Mouse (Mus musculus): ENCODE measurements around the gene Slc5a2.

The Slc5a2 gene

GRCm38 (mm10) chr7:128302151-128302550 is 36.7 kb downstream of the Slc5a2 start:
- DNase-seq = no peak

DNA sequence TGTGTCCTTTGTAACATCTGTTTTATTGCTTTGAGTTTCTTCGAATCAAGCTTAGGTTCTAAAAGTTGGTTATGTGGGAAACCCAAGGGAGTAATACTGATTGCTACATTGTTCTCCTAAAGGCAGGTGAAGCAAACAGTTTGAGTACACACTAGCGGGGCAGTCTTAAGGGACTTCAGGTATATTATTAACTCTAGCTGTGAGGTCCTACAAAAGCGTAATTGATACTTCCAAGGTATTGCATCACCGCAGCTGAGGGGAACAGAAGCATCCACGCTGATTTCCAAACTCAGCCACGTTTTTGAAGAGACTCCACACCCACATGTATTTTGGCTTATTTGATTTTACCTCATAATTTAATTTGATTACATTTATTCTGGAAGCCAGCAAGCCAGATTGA is 38.7 kb downstream of the Slc5a2 start:
- no peak for DNase-seq

DNA sequence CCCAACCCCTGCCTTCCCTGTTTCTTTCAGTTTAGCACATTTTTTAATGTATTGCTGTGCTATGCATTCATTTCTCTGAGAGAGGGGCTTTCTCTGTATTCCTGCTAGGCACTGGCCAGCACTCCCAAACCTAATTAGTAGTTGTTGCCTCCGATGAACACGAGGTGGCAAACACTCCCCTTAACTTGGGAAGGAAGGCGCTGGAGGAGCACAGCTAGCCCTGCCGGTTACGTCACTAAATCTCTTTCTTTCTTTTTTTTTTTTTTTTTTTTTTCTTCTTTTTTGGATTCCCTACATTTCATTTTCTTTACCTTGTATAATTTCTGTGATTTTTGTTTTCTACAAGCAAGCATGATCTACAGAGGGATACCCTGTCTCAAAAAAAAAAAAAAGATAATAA is 39.5 kb downstream of the Slc5a2 start:
- DNase-seq = peak; percentile 77 to 79

DNA sequence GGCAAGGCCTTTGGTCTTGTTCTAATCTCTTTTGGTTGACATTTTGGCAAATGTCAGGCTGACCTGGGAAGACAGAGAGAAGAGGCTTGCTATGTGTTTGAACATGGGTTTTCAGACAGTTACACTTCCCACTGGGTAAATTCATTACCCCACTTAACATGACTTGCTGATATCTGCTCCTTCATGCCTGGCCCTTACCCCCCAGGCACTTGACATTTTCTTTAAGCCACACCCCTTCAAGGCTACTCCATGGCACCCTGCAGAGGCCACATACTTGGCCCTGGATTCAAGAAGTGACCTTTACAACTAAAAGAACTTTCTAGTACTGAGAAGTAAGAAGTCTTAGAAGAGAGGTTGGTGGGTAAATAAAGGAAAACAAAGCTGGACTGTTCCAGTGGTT is 42.4 kb downstream of the Slc5a2 start:
- no peak for DNase-seq

- no peak for DNase-seq
These were observed 43.8 kb downstream of the Slc5a2 start for GRCm38 (mm10) chr7:128309216-128309615.

- peak; percentile 59 to 65 for DNase-seq
These were observed 44.3 kb downstream of the Slc5a2 start for GRCm38 (mm10) chr7:128309776-128310175.

DNA sequence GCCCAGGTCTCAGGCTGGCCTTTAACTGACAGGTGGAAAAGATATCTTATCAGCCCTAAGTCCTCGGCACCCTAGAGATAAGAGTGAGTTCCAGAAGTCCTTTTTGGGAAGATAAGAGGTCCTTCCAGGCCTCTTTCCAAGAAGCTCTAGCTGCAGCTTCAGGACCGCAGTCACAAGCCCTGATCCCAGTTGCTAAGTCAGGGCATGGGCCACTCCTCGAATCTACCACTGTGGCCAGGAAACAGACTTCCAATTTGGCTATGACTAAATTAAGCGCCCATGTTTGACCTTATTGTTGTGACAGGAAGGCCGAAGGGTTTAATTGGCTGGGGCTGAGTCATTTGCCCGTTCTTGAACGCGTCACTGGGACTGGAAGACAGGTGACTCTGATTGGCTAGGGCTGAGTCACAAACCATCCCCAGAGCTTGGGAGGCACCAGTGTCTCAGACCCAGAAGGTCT is 44.8 kb downstream of the Slc5a2 start:
- DNase-seq = peak in 1 of 2 experiments; percentile 23

GRCm38 (mm10) chr7:128311263-128311662 is 45.8 kb downstream of the Slc5a2 start:
- DNase-seq = no peak

GRCm38 (mm10) chr7:128311811-128312210 is 46.4 kb downstream of the Slc5a2 start:
- no peak for DNase-seq

GRCm38 (mm10) chr7:128312375-128313059 is 47.1 kb downstream of the Slc5a2 start:
- DNase-seq = no peak

DNA sequence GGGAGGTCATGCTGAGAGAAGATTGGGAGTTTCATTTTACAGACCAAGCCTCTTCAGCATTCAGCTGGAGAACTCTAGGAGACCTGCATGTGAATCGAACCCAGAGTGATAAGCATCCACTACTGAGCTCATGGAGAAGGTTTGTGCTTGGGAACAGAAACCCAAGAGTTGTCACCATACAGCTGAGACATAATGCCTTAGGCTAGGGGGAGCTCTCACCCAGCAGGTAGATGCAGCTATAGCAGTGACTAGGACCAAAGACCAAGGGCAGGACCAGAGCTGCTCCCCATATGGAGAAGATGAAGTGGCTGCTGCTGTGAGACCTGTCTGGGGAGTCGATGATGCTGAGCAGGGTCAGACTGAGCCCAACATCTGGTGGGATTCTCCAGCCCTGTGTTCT is 48.1 kb downstream of the Slc5a2 start:
- DNase-seq = no peak

- no peak for DNase-seq
These were observed 49.0 kb downstream of the Slc5a2 start for GRCm38 (mm10) chr7:128314491-128314890.

DNA sequence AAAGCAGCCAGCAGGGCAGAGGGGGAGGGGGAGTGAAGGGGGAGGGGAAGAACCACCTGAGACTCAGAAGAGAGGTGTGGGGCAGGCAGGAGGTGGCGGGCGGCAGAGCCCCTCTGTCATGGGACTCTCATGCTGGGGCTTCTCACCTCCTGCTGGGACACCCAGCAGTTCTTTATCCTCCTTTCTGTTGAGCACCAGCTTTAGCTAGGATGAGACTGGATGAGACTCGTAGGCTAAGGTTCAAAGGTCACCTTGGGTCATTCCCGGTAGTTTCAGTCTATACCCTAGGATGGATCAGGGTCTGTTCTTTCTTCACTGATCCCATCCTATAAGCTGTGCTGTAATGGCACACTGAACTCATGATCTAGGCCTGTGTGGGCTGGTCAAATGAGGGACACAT is 51.6 kb downstream of the Slc5a2 start:
- no peak for DNase-seq

GRCm38 (mm10) chr7:128319140-128319539 is 53.7 kb downstream of the Slc5a2 start:
- no peak for DNase-seq

DNA sequence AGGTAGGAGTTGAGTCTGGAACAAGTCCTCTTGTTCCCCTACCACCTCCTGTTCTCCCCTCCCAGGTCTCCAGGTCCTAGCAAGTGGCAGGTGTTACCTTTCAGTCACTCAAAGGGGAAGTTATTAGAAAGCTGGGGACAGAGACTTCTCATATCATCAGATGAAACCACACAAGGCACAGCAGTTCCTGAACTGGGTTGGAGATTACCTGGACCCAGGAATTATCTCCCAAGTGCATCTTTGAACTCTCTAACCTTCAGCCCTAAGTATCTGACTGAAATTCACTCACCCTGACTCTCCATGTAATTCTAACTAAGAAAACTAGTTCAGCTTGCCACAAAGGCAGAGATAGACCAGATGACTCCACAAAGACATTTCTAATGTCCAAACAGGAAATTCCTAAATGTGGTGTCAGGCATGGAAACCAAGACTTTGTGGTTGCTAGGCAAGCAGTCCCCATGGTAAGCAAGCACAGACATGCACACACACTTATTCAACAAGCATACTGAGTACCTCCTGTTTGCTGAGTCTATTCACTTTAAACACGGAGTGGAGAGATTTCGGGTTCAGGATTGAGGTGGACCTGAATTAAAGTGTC is 54.9 kb downstream of the Slc5a2 start:
- no peak for DNase-seq

DNA sequence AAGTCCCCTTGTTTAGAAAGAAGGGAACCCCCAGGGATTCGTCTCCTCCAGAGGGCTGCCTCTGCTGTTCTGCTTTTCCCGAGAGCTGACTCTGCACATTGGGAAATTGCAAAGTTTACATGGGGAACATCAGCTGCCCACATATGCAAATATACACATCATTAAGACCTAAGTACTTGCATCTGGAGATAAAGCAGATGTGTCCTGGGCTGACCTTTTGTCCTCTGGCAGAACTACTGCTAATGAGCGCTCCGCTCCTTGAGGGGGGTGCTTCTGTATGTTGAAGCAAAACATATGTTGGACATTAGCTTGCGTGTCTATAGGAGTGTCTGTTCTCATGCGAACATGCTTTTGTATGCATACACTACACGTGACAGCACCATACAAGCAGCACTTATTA is 55.8 kb downstream of the Slc5a2 start:
- no peak for DNase-seq
